Mouse (Mus musculus): ENCODE results near the gene Chst15. TPM values are rescaled to one million over a fixed set of nuclear protein-coding genes. Genes with fewer than 3 reads are reported as not detected.

Gene Chst15
- polyA plus RNA-seq, 1 experiment: 15.4 TPM

GRCm38 (mm10) chr7:132356881-132357840 is 40.1 kb upstream of the Chst15 start:
- H3K27ac ChIP-seq (ENCODE audit: insufficient read depth, low read length): no peak overlapping the region
- no peaks in the 10 kb centered on the region for H3K27me3 ChIP-seq (ENCODE audit: control insufficient read depth, insufficient read depth, low read length)
- no peaks in the 10 kb centered on the region for H3K4me1 ChIP-seq (ENCODE audit: control insufficient read depth, insufficient read depth, low read length)
- DNase-seq: no peak
- WGBS: 59% methylated on average over 10 of the region's 10 CpGs
- H3K4me3 ChIP-seq (replicated peaks; ENCODE audit: insufficient read depth, low read depth, low read length): no peak overlapping the region
- TF ChIP-seq CTCF (IDR thresholded peaks at IDR 0.05; ENCODE audit: borderline replicate concordance, insufficient read depth, low read depth, low read length) (no peak), POLR2A (IDR thresholded peaks at IDR 0.05; ENCODE audit: borderline replicate concordance, insufficient read depth, low read length) (no peak)

DNA sequence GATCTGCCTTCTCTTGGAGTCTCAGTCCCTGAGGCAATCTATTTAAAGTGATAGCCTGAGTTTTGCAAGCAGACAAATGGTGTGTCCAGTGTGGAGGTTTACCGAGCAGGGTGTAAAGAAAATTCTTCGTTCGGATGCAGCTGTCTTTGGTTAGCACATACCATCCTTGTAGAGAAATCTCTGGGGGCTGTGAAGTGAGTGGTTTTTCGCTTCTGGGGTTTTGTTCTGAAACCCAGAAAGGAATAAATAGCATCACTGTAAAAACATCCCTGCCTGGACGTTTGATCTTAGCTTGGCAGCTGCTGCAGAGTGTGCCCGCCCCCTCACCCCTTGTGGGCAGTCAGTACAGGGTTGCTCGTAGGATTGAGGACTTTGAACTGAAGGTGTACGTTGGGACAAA is 39.2 kb upstream of the Chst15 start:
- 55% methylated on average over 8 of the region's 8 CpGs for WGBS

DNA sequence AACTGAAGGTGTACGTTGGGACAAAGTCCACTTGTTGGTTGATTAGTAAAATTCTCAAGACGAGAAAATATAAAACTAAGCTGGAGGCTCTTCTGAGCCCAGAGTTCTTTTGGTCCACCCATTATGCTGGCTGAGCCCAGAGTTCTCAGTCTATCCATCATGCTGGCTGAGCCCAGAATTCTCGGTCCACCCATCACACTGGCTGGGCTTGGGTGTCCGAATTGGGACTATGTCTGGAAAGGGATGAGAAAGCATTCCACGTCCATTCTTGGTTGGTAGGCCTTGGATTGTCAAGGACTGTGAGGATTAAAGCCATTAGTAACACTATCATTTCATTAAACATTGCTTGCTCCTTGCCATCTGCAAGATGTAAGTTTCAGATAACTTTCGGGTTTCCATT is 38.7 kb upstream of the Chst15 start:
- Histone ChIP-seq H3K4me1 (ENCODE audit: control insufficient read depth, insufficient read depth, low read length) (no peaks in the 10 kb centered on the region), H3K27ac (ENCODE audit: insufficient read depth, low read length) (no peak overlapping the region), H3K27me3 (ENCODE audit: control insufficient read depth, insufficient read depth, low read length) (no peaks in the 10 kb centered on the region), H3K4me3 (replicated peaks; ENCODE audit: insufficient read depth, low read depth, low read length) (no peak overlapping the region)
- TF ChIP-seq CTCF (IDR thresholded peaks at IDR 0.05; ENCODE audit: borderline replicate concordance, insufficient read depth, low read depth, low read length) (no peak), POLR2A (IDR thresholded peaks at IDR 0.05; ENCODE audit: borderline replicate concordance, insufficient read depth, low read length) (no peak)
- 88% methylated on average over 6 of the region's 6 CpGs for WGBS
- DNase-seq: no peak

More for the DNA sequence above, 39.2 kb upstream of the Chst15 start:
- Histone ChIP-seq H3K27me3 (ENCODE audit: control insufficient read depth, insufficient read depth, low read length) (no peaks in the 10 kb centered on the region), H3K4me3 (replicated peaks; ENCODE audit: insufficient read depth, low read depth, low read length) (no peak overlapping the region), H3K4me1 (ENCODE audit: control insufficient read depth, insufficient read depth, low read length) (no peaks in the 10 kb centered on the region), H3K27ac (ENCODE audit: insufficient read depth, low read length) (no peak overlapping the region)
- no peak for DNase-seq
- TF ChIP-seq CTCF (IDR thresholded peaks at IDR 0.05; ENCODE audit: borderline replicate concordance, insufficient read depth, low read depth, low read length) (no peak), POLR2A (IDR thresholded peaks at IDR 0.05; ENCODE audit: borderline replicate concordance, insufficient read depth, low read length) (no peak)

DNA sequence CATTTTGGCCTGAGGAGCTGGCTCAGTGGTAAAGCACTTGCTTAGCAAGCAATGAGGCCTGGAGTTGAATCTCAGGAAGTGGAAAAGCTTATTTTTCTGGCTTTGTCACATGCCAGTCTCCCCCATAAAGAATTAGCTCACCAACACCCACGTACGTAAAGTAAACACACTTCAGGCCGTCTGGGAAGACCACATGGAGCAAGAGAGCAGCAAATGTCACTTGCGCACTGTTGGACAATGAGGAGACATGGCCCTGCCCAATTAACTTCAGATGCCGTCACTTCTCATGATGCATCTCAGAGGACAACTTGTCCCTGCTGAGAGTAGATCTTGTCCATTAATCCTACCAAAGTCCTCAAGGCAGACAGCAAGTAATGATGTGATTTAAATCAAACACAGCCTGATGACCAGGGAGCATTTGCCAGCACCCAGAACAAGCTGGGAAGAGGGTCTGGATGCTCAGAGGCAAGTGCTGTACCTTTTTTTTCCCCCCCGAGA is 32.1 kb upstream of the Chst15 start:
- DNase-seq: no peak
- 84% methylated on average over 6 of the region's 6 CpGs for whole genome bisulfite sequencing

GRCm38 (mm10) chr7:132347273-132348045 is 30.4 kb upstream of the Chst15 start:
- no peak overlapping the region for H3K4me3 ChIP-seq (replicated peaks; ENCODE audit: insufficient read depth, low read depth, low read length)
- no peaks in the 10 kb centered on the region for H3K4me1 ChIP-seq (ENCODE audit: control insufficient read depth, insufficient read depth, low read length)
- TF ChIP-seq POLR2A (IDR thresholded peaks at IDR 0.05; ENCODE audit: borderline replicate concordance, insufficient read depth, low read length) (no peak), CTCF (IDR thresholded peaks at IDR 0.05; ENCODE audit: borderline replicate concordance, insufficient read depth, low read depth, low read length) (no peak)
- no peak overlapping the region for H3K27ac ChIP-seq (ENCODE audit: insufficient read depth, low read length)
- DNase-seq: no peak
- no peaks in the 10 kb centered on the region for H3K27me3 ChIP-seq (ENCODE audit: control insufficient read depth, insufficient read depth, low read length)
- WGBS: 85% methylated on average over 9 of the region's 9 CpGs

More for the DNA sequence above, 32.1 kb upstream of the Chst15 start:
- no peak overlapping the region for H3K27ac ChIP-seq (ENCODE audit: insufficient read depth, low read length)
- H3K4me1 ChIP-seq (ENCODE audit: control insufficient read depth, insufficient read depth, low read length): no peaks in the 10 kb centered on the region
- TF ChIP-seq POLR2A (IDR thresholded peaks at IDR 0.05; ENCODE audit: borderline replicate concordance, insufficient read depth, low read length): no peak
- TF ChIP-seq CTCF (IDR thresholded peaks at IDR 0.05; ENCODE audit: borderline replicate concordance, insufficient read depth, low read depth, low read length): no peak
- no peak overlapping the region for H3K4me3 ChIP-seq (replicated peaks; ENCODE audit: insufficient read depth, low read depth, low read length)
- H3K27me3 ChIP-seq (ENCODE audit: control insufficient read depth, insufficient read depth, low read length): no peaks in the 10 kb centered on the region

DNA sequence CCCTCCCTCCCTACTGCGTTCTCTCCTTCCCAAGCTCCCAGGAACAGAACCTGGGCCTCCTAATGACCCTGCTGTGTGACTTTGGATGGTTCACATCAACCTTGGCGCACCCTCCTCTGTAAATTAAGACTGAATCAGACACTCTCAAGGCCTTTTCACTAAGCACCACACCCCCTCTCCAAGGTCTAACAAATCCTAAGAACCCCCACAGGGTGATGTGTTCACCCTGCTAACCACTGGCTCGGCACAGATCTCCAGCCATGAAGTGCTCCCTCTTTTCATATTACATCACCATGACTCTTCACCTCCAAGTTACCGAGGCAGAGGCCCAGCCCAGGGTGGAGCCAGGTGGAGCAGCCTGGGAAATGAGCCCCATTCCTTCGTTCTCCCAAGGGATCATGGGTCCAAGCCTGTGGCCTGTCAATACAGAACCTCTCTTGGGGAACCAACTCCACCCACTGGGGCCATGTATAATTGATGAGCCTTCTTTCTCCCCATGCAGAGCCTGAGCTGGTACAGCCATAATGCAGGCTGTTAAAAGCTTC is 28.6 kb upstream of the Chst15 start:
- DNase-seq: no peak
- 81% methylated on average over 5 of the region's 5 CpGs for WGBS
- no peaks in the 10 kb centered on the region for H3K27me3 ChIP-seq (ENCODE audit: control insufficient read depth, insufficient read depth, low read length)
- no peaks in the 10 kb centered on the region for H3K4me1 ChIP-seq (ENCODE audit: control insufficient read depth, insufficient read depth, low read length)
- H3K27ac ChIP-seq (ENCODE audit: insufficient read depth, low read length): no peak overlapping the region
- TF ChIP-seq CTCF (IDR thresholded peaks at IDR 0.05; ENCODE audit: borderline replicate concordance, insufficient read depth, low read depth, low read length) (no peak), POLR2A (IDR thresholded peaks at IDR 0.05; ENCODE audit: borderline replicate concordance, insufficient read depth, low read length) (no peak)
- no peak overlapping the region for H3K4me3 ChIP-seq (replicated peaks; ENCODE audit: insufficient read depth, low read depth, low read length)

DNA sequence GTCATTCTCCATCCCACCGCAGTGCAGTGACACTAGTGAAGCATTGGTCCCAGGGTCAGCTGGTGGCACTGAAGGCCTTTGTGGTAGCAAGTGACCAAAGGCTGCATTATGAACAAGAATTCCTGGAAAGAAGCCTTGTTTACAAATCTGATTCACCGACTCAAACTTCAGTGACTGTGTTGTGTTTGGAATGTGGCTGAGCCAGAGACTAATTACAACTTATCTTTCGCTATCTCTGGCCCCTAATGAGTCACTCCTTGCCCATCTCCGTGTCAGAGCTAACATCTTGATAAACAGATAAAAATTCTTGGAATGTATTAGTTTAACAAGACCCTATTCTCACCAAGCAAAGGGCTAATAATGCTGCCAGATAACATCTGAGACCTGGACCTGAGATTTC is 27.6 kb upstream of the Chst15 start:
- 88% methylated on average over 4 of the region's 4 CpGs for WGBS
- Histone ChIP-seq H3K4me3 (replicated peaks; ENCODE audit: insufficient read depth, low read depth, low read length) (no peak overlapping the region), H3K4me1 (ENCODE audit: control insufficient read depth, insufficient read depth, low read length) (no peaks in the 10 kb centered on the region), H3K27me3 (ENCODE audit: control insufficient read depth, insufficient read depth, low read length) (no peaks in the 10 kb centered on the region), H3K27ac (ENCODE audit: insufficient read depth, low read length) (no peak overlapping the region)
- TF ChIP-seq CTCF (IDR thresholded peaks at IDR 0.05; ENCODE audit: borderline replicate concordance, insufficient read depth, low read depth, low read length): no peak
- no peak for TF ChIP-seq POLR2A (IDR thresholded peaks at IDR 0.05; ENCODE audit: borderline replicate concordance, insufficient read depth, low read length)
- DNase-seq: no peak
